Mouse (Mus musculus) CH12.LX (cell line): ENCODE data around the gene Sf3b4.
"Not testable (repeated sequence)": the region's sequence is repeated elsewhere in the genome, so short reads cannot be mapped to it uniquely, and the experiment has no call there.

Experiments used
- CHD2 ChIP-seq: IDR thresholded peaks from 2 replicates; pipeline ENCODE4 v1.6.1; 2011; ENCODE audit warnings: low read length, improper control_type of control experiment
- CTCF ChIP-seq, 2 experiments: IDR thresholded peaks in 1 of 2; conservative IDR thresholded peaks in 1 of 2; 2 replicates each; pipeline ENCODE4 v1.5.1; 2011 to 2012; ENCODE audit warnings: low read depth in 2 of 2, low read length in 2 of 2, improper control_type of control experiment in 1 of 2, inconsistent platforms in 1 of 2, mild to moderate bottlenecking in 1 of 2, moderate library complexity in 1 of 2
- E2F4 ChIP-seq: IDR thresholded peaks from 2 replicates; pipeline ENCODE4 v1.6.1; 2011; ENCODE audit warnings: low read depth, low read length, improper control_type of control experiment; ENCODE audit not compliant: insufficient replicate concordance
- GABPA ChIP-seq: IDR thresholded peaks from 2 replicates; pipeline ENCODE4 v1.6.1; 2012; ENCODE audit warnings: low read depth, low read length, improper control_type of control experiment, inconsistent platforms; ENCODE audit not compliant: insufficient replicate concordance
- HCFC1 ChIP-seq: IDR thresholded peaks from 2 replicates; pipeline ENCODE4 v1.6.1; 2012; ENCODE audit warnings: low read depth, mild to moderate bottlenecking, inconsistent platforms, low read length, improper control_type of control experiment
- IRF4 ChIP-seq: IDR thresholded peaks from 2 replicates; pipeline ENCODE4 v1.6.1; 2014; ENCODE audit warnings: low read depth, mild to moderate bottlenecking, inconsistent platforms, low read length, improper control_type of control experiment
- KAT2A ChIP-seq: IDR thresholded peaks from 2 replicates; pipeline ENCODE4 v1.6.1; 2012; ENCODE audit warnings: low read length, improper control_type of control experiment, inconsistent platforms; ENCODE audit not compliant: insufficient replicate concordance
- MEF2A ChIP-seq: IDR thresholded peaks from 2 replicates; pipeline ENCODE4 v1.6.1; 2014; ENCODE audit warnings: low read depth, mild to moderate bottlenecking, inconsistent platforms, low read length, improper control_type of control experiment, borderline replicate concordance
- NRF1 ChIP-seq: IDR thresholded peaks from 2 replicates; pipeline ENCODE4 v1.6.1; 2014; ENCODE audit warnings: low read depth, mild to moderate bottlenecking, inconsistent platforms, low read length, improper control_type of control experiment, moderate library complexity
- POLR2A ChIP-seq: IDR thresholded peaks from 2 replicates; pipeline ENCODE4 v1.6.1; 2011; ENCODE audit warnings: low read depth, mild to moderate bottlenecking, improper control_type of control experiment, low read length
- SMC3 ChIP-seq: IDR thresholded peaks from 2 replicates; pipeline ENCODE4 v1.6.1; 2011; ENCODE audit warnings: low read depth, low read length, improper control_type of control experiment
- ZNF384 ChIP-seq: IDR thresholded peaks from 2 replicates; pipeline ENCODE4 v1.6.1; 2012; ENCODE audit warnings: low read depth, low read length, improper control_type of control experiment, inconsistent platforms

GRCm38 (mm10) chr3:96198601-96199251 is 26.6 kb downstream of the Sf3b4 start:
- not testable (repeated sequence) for TF ChIP-seq NRF1; CTCF (conservative IDR thresholded peaks at IDR 0.05 in 1 of 2, IDR thresholded peaks at IDR 0.05 in 1 of 2; ENCODE audit: low read depth in 2 of 2, low read length in 2 of 2); ZNF384; CHD2; MEF2A; IRF4; E2F4; KAT2A; SMC3; HCFC1; GABPA
- 0 out of 2 replicates have a peak, but pooled peaks have one; percentile 1 for TF ChIP-seq POLR2A
